Mouse (Mus musculus) megakaryocyte, embryonic 14.5 days (primary cell): ENCODE measurements around the gene Mroh2a.

ENCODE experiments used
- FLI1 ChIP-seq: IDR thresholded peaks from 2 replicates; pipeline ENCODE4 v1.6.1; 2012; ENCODE audit warnings: low read length, inconsistent platforms, mixed read lengths
- GATA1 ChIP-seq: IDR thresholded peaks from 3 replicates; pipeline ENCODE4 v1.6.1; 2012; ENCODE audit warnings: mixed read lengths, low read length, inconsistent platforms, borderline replicate concordance

DNA sequence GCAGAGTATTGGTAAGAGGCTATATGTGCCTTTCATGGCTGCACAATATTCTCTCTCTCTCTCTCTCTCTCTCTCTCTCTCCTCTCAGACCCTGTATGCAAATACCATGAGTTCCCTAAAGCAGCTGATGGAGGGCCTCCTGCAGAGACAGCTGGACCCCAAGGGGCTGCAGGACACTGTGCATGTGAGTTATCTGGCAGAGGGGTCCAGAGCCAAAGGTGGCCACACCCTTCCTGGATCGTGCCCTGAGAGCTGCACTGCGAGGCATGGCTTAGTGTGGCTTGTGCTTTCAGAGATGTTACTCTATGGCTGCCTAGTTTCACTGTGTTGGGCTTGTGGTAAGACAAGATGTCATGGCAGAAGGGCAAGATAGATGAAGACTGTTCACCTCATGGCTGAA lies 20.9 kb downstream of the Mroh2a start:
- TF ChIP-seq GATA1 = no peak
- no peak for TF ChIP-seq FLI1
